Mouse (Mus musculus) liver, embryonic 14.5 days (tissue): ENCODE measurements around the gene Mcoln3. TPM values are rescaled to one million over a fixed set of nuclear protein-coding genes. Genes with fewer than 3 reads are reported as not detected.
A peak's percentile ranks its signal among the peaks of the same experiment; 100 is the strongest.

ENCODE experiments used
- ATAC-seq: fragments of 200-750 bp; cut with Nextera tagmentation; 2 replicates; pipeline ENCODE4 v1.8.0; 2017; ENCODE audit warnings: moderate number of reproducible peaks, mild to moderate bottlenecking, moderate library complexity; ENCODE audit not compliant: insufficient read depth
- DNase-seq, 3 experiments: peaks; one replicate each; pipeline ENCODE4 v3.0.0-alpha.2; 2012 to 2013; ENCODE audit warnings: low read depth in 3 of 3, low spot score in 3 of 3
- H3K27ac ChIP-seq: fragments of 300-500 bp; sonication (generic); 2 replicates; pipeline ENCODE4 v1.5.1; 2014; ENCODE audit warnings: moderate library complexity, mild to moderate bottlenecking, control low read depth, inconsistent platforms
- H3K27me3 ChIP-seq: fragments of 300-500 bp; sonication (generic); 2 replicates; pipeline ENCODE4 v1.6.1; 2014; ENCODE audit warnings: mild to moderate bottlenecking, low read length, moderate library complexity; ENCODE audit not compliant: control insufficient read depth, insufficient read depth
- H3K36me3 ChIP-seq: fragments of 300-500 bp; sonication (generic); replicated peaks from 2 replicates; pipeline ENCODE4 v1.6.1; 2014; ENCODE audit warnings: low read depth; ENCODE audit not compliant: control insufficient read depth, insufficient read depth
- H3K4me1 ChIP-seq, 2 experiments: fragments of 200-500 bp in 1 of 2; fragments of 300-500 bp in 1 of 2; sonication (generic) in 1 of 2; replicated peaks; 2 replicates each; pipeline ENCODE4 v1.6.1; 2012 to 2014; ENCODE audit warnings: antibody characterized with exemption in 1 of 2, inconsistent platforms in 1 of 2, low read length in 1 of 2; ENCODE audit not compliant: control insufficient read depth in 2 of 2, insufficient read depth in 2 of 2
- H3K4me2 ChIP-seq: fragments of 300-500 bp; sonication (generic); 2 replicates; pipeline ENCODE4 v1.6.1; 2014; ENCODE audit warnings: low read depth, mild to moderate bottlenecking, control low read depth, moderate library complexity
- H3K4me3 ChIP-seq, 2 experiments: fragments of 200-500 bp in 1 of 2; fragments of 300-500 bp in 1 of 2; sonication (generic) in 1 of 2; 2 replicates each; pipeline ENCODE4 v1.5.1; 2012 to 2014; ENCODE audit warnings: low read depth in 2 of 2, low read length in 2 of 2, mild to moderate bottlenecking in 2 of 2, control low read depth in 1 of 2, inconsistent platforms in 1 of 2, moderate library complexity in 1 of 2; ENCODE audit not compliant: insufficient read depth in 1 of 2
- H3K9ac ChIP-seq: fragments of 300-500 bp; sonication (generic); replicated peaks from 2 replicates; pipeline ENCODE4 v1.6.1; 2014; ENCODE audit warnings: mild to moderate bottlenecking, control low read depth, moderate library complexity
- H3K9me3 ChIP-seq: fragments of 300-500 bp; sonication (generic); 2 replicates; pipeline ENCODE4 v1.6.1; 2016; ENCODE audit warnings: low read length, mixed read lengths; ENCODE audit not compliant: control insufficient read depth
- CTCF ChIP-seq: IDR thresholded peaks from 2 replicates; pipeline ENCODE4 v1.5.1; 2016; ENCODE audit warnings: antibody characterized with exemption, low read depth, control low read depth
- EP300 ChIP-seq: IDR thresholded peaks from 2 replicates; pipeline ENCODE4 v1.6.1; 2016; ENCODE audit warnings: antibody characterized with exemption, low read depth
- WGBS: fragments of 180-500 bp; shearing (Covaris S2); extraction: QIAGEN DNeasy Blood & Tissue Kit; methylation state at CpG from one replicate; pipeline ENCODE4 v1.1.7; 2014; ENCODE audit not compliant: insufficient replicate concordance; 5-methylcytosine and 5-hydroxymethylcytosine counted together
- polyA plus RNA-seq, 2 experiments: library from polyadenylated mRNA; depleted of rRNA in 1 of 2; stranded (reverse) in 1 of 2; unstranded in 1 of 2; fragments of >200 nt; fragmentation: Nextera tagmentation in 1 of 2; extraction: Ambion mirVana in 1 of 2; gene quantifications; 2 replicates each; pipeline versions ENCODE4 v1.2.1 to v1.2.3; 2012 to 2014

Gene Mcoln3
- polyA plus RNA-seq, 2 experiments: 0.11 to 0.25 TPM

- 0 out of 4 replicates have a peak, but pooled peaks cover 0 to 2% of the 10 kb centered on the region in 2 experiments for H3K4me1 ChIP-seq
- peaks cover 2% of the 10 kb centered on the region; the same call in 1 of the 2 replicates for H3K9me3 ChIP-seq
- peak overlapping the region; percentile 65 for H3K4me2 ChIP-seq
- H3K9ac ChIP-seq: no peak overlapping the region
- H3K4me3 ChIP-seq: peak overlapping the region; percentile 41 to 42
- 8% methylated on average over 18 of the region's 18 CpGs for WGBS
- DNase-seq (no peak), ATAC-seq (peak; percentile 50; the same call in 1 of the 2 replicates)
- TF ChIP-seq EP300 (no peak), CTCF (no peak; the same call in 1 of the 2 replicates)
- no peaks in the 10 kb centered on the region for H3K36me3 ChIP-seq
- H3K27me3 ChIP-seq: no peaks in the 10 kb centered on the region; the same call in none of the 2 replicates
- H3K27ac ChIP-seq: no peak overlapping the region
Observed at GRCm38 (mm10) chr3:146107116-146107849, 10.0 kb upstream of the Mcoln3 start.

DNA sequence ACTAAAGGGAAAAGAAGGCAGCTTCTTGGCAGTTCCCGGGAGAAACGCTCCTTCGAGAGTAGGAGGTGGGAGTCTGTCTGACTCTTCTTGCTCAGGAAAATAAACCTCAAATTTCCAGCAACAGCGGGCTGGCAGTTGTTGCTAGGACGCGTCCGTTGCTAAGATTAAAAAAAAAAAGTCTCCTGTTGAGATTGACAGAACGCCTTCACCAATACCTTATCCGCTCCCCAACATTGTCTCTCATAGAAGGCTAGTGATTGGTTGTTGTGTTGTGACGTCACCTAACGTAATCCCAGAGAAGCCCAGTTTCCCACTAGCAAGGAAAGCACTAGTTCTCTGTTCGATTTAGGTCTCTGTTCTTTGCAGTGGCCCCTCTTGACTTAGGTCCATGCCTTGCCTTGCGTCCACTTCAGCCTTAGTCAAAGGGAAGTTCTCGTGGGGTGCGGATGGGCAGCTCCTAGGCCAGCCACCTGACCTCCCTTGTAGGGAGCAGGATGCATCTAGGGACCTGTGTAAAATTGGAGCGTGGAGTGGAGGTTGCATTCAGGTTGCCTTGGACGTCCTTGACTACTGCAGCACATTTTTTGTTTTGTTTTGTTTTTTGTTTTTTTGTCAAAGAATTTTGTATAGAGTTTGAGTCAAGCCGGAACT lies 9.2 kb upstream of the Mcoln3 start, which contains the start of gene Wdr63:
Wdr63 (minus strand) TSS at position 210 of the 651 bp plus-strand sequence.
- WGBS: 13% methylated on average over 18 of the region's 18 CpGs
- TF ChIP-seq CTCF: no peak
- Histone ChIP-seq H3K4me2 (peak within 1 kb of the TSS; percentile 65), H3K9me3 (peaks cover 2% of the 10 kb centered on the region; the same call in 1 of the 2 replicates), H3K4me1 (0 out of 4 replicates have a peak, but pooled peaks cover 0 to 2% of the 10 kb centered on the region in 2 experiments), H3K27me3 (no peaks in the 10 kb centered on the region; the same call in none of the 2 replicates), H3K4me3 (peak within 1 kb of the TSS; percentile 42 to 52), H3K36me3 (no peaks in the 10 kb centered on the region), H3K27ac (no peak within 1 kb of the TSS), H3K9ac (no peak within 1 kb of the TSS)
- ATAC-seq (peak; percentile 76), DNase-seq (peak; percentile 52 to 58 (median 53))

DNA sequence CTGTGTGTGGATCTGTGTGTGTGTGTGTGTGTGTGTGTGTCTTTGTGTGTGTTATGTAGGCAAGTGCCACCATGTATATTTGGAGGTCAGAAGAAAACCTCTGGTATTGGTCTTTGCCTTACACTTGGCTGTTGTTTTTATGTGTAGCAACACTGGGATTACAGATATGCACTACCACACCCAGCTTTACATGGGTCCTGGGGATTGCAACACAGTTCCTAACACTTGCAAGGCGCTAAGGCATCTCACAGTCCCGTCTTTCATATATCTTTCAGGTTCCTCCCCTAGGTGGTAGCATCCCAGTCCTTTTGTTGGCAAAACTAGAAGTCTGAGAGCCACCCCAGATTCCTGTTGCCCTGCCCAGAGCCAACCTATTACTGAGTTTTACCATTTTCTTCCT lies 8.3 kb upstream of the Mcoln3 start:
- Histone ChIP-seq H3K4me2 (no peak overlapping the region), H3K9me3 (peaks cover 2% of the 10 kb centered on the region; the same call in 1 of the 2 replicates), H3K36me3 (no peaks in the 10 kb centered on the region), H3K4me1 (0 out of 4 replicates have a peak, but pooled peaks cover 0 to 2% of the 10 kb centered on the region in 2 experiments), H3K27me3 (no peaks in the 10 kb centered on the region; the same call in none of the 2 replicates), H3K4me3 (no peak overlapping the region), H3K9ac (no peak overlapping the region), H3K27ac (no peak overlapping the region)
- WGBS: 46% methylated on average over 2 of the region's 2 CpGs
- TF ChIP-seq CTCF (no peak), EP300 (no peak)
- DNase-seq (no peak), ATAC-seq (no peak)

DNA sequence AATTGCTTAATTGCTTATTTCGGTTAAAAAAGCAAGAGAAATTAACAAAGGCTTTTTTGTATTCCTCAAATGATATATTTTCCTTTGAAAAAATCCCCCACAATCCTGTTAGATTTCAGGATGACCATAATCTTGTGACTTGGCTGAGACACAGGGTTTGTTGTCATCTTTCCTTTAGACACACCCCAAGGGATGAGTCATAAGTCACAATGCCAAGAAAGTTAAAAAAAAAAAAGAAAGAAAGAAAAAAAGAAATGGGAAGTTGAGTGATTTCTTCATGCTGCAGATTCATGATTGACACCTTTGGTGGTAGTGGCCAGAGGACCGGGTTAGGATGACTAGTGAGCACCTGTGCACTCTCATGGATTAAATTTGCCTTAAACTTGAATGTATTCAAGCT lies 6.9 kb upstream of the Mcoln3 start:
- H3K27me3 ChIP-seq: no peaks in the 10 kb centered on the region; the same call in none of the 2 replicates
- no peak overlapping the region for H3K27ac ChIP-seq
- no peak overlapping the region for H3K9ac ChIP-seq
- H3K9me3 ChIP-seq: peaks cover 2% of the 10 kb centered on the region; the same call in 1 of the 2 replicates
- 0 out of 4 replicates have a peak, but pooled peaks cover 0 to 2% of the 10 kb centered on the region in 2 experiments for H3K4me1 ChIP-seq
- DNase-seq (no peak), ATAC-seq (no peak)
- WGBS: 39% methylated on average over 2 of the region's 2 CpGs
- TF ChIP-seq CTCF (no peak), EP300 (no peak)
- no peaks in the 10 kb centered on the region for H3K36me3 ChIP-seq
- no peak overlapping the region for H3K4me2 ChIP-seq
- H3K4me3 ChIP-seq: no peak overlapping the region

GRCm38 (mm10) chr3:146110916-146111315 lies 6.3 kb upstream of the Mcoln3 start:
- DNase-seq (no peak), ATAC-seq (no peak)
- H3K27me3 ChIP-seq: no peaks in the 10 kb centered on the region; the same call in none of the 2 replicates
- H3K4me1 ChIP-seq: 0 out of 4 replicates have a peak, but pooled peaks cover 0 to 2% of the 10 kb centered on the region in 2 experiments
- peaks cover 2% of the 10 kb centered on the region; the same call in 1 of the 2 replicates for H3K9me3 ChIP-seq
- H3K4me3 ChIP-seq: no peak overlapping the region
- no peak overlapping the region for H3K4me2 ChIP-seq
- TF ChIP-seq EP300 (no peak), CTCF (no peak)
- no peak overlapping the region for H3K27ac ChIP-seq
- H3K9ac ChIP-seq: no peak overlapping the region
- no peaks in the 10 kb centered on the region for H3K36me3 ChIP-seq
- WGBS: 56% methylated on average over 6 of the region's 6 CpGs
